Mouse (Mus musculus) MN1 (cell line): ENCODE measurements around the gene Zbtb48.
A peak's percentile ranks its signal among the peaks of the same experiment; 100 is the strongest.

Source experiments
- DNase-seq: peaks from one replicate; pipeline ENCODE4 v3.0.0-alpha.2; 2016; ENCODE audit warnings: low spot score

The Zbtb48 gene

GRCm38 (mm10) chr4:152000906-152001305 is 26.6 kb downstream of the Zbtb48 start:
- peak; percentile 47 for DNase-seq

- no peak for DNase-seq
Observed at GRCm38 (mm10) chr4:151999481-151999880, 28.0 kb downstream of the Zbtb48 start.

GRCm38 (mm10) chr4:151997701-151998100 is 29.8 kb downstream of the Zbtb48 start:
- DNase-seq = no peak

- DNase-seq = no peak
Observed at GRCm38 (mm10) chr4:151996951-151997222, 30.6 kb downstream of the Zbtb48 start.

GRCm38 (mm10) chr4:151996173-151996950 is 31.1 kb downstream of the Zbtb48 start, which contains the start of gene Phf13:
Gene Phf13 (minus strand): TSS chr4:151996258.
- peak; percentile 100 for DNase-seq

- DNase-seq = no peak
Observed at GRCm38 (mm10) chr4:151995371-151996172, 31.9 kb downstream of the Zbtb48 start.

GRCm38 (mm10) chr4:151994228-151995171 is 33.0 kb downstream of the Zbtb48 start:
- DNase-seq = no peak

- DNase-seq = no peak
Observed at GRCm38 (mm10) chr4:151993035-151993434, 34.4 kb downstream of the Zbtb48 start.

- no peak for DNase-seq
Observed at GRCm38 (mm10) chr4:151992091-151992490, 35.4 kb downstream of the Zbtb48 start.

GRCm38 (mm10) chr4:151989110-151989488 is 38.4 kb downstream of the Zbtb48 start:
- DNase-seq = no peak

GRCm38 (mm10) chr4:151988342-151989109 is 38.9 kb downstream of the Zbtb48 start, which contains the start of gene Thap3:
Gene Thap3 (minus strand): TSS chr4:151988997.
- DNase-seq = peak; percentile 67

- no peak for DNase-seq
Observed at GRCm38 (mm10) chr4:151988014-151988341, 39.5 kb downstream of the Zbtb48 start.

- no peak for DNase-seq
Observed at GRCm38 (mm10) chr4:151986650-151987049, 40.8 kb downstream of the Zbtb48 start.

GRCm38 (mm10) chr4:151985886-151986285 is 41.6 kb downstream of the Zbtb48 start:
- no peak for DNase-seq

- DNase-seq = no peak
Observed at GRCm38 (mm10) chr4:151983560-151983959, 43.9 kb downstream of the Zbtb48 start.

GRCm38 (mm10) chr4:151983043-151983442 is 44.4 kb downstream of the Zbtb48 start:
- DNase-seq = no peak

- DNase-seq = peak; percentile 84
Observed at GRCm38 (mm10) chr4:151981363-151981762, 46.1 kb downstream of the Zbtb48 start.

GRCm38 (mm10) chr4:151980699-151981098 is 46.8 kb downstream of the Zbtb48 start:
- DNase-seq = peak; percentile 33

GRCm38 (mm10) chr4:151977748-151978147 is 49.7 kb downstream of the Zbtb48 start:
- peak; percentile 81 for DNase-seq

- DNase-seq = peak; percentile 44
Observed at GRCm38 (mm10) chr4:151975441-151975840, 52.0 kb downstream of the Zbtb48 start.

- peak; percentile 52 for DNase-seq
Observed at GRCm38 (mm10) chr4:151972221-151972967, 55.1 kb downstream of the Zbtb48 start.
